Mouse (Mus musculus) right cerebral cortex, postnatal 10 days (tissue): ENCODE measurements at regions not wholly inside any gene's neighbourhood (a gene's known extent, or its start where the extent isn't known, plus 50 kb on each side); places are given as distances from the start of the nearest gene placed in this dataset.

Experiments used
- DNase-seq, 2 experiments: peaks; one replicate each; pipeline ENCODE4 v3.0.0; 2021; ENCODE audit warnings: low spot score in 2 of 2

- DNase-seq, result peak in 1 of 2 experiments; percentile 4
Observed at GRCm38 (mm10) chr6:117569576-117570326, 271.2 kb upstream of the Zfp637 start.

GRCm38 (mm10) chr6:117570346-117570745, 270.6 kb upstream of the Zfp637 start:
- DNase-seq, result peak in 1 of 2 experiments; percentile 12

- DNase-seq, result no peak
Observed at GRCm38 (mm10) chr6:117570791-117571190, 270.2 kb upstream of the Zfp637 start.

GRCm38 (mm10) chr6:117572006-117572405, 269.0 kb upstream of the Zfp637 start:
- peak in 1 of 2 experiments; percentile 22 for DNase-seq

- peak in 1 of 2 experiments; percentile 12 for DNase-seq
Observed at GRCm38 (mm10) chr6:117573371-117573770, 267.6 kb upstream of the Zfp637 start.

- peak in 1 of 2 experiments; percentile 28 for DNase-seq
Observed at GRCm38 (mm10) chr6:117574146-117574545, 266.8 kb upstream of the Zfp637 start.

- no peak for DNase-seq
Observed at GRCm38 (mm10) chr6:117575057-117575456, 265.9 kb upstream of the Zfp637 start.

GRCm38 (mm10) chr6:117576021-117576420, 265.0 kb upstream of the Zfp637 start:
- no peak for DNase-seq

GRCm38 (mm10) chr6:117577539-117578521, 263.1 kb upstream of the Zfp637 start:
- DNase-seq, result peak in 1 of 2 experiments; percentile 36

GRCm38 (mm10) chr6:117580951-117581350, 260.0 kb upstream of the Zfp637 start:
- peak in 1 of 2 experiments; percentile 10 for DNase-seq

GRCm38 (mm10) chr6:117583121-117583520, 257.9 kb upstream of the Zfp637 start:
- DNase-seq, result peak in 1 of 2 experiments; percentile 10

- no peak for DNase-seq
Observed at GRCm38 (mm10) chr6:117584563-117584962, 256.4 kb upstream of the Zfp637 start.

GRCm38 (mm10) chr6:117596166-117596840, 244.7 kb upstream of the Zfp637 start:
- DNase-seq, result no peak

GRCm38 (mm10) chr6:117604834-117605233, 236.1 kb upstream of the Zfp637 start:
- DNase-seq, result no peak

- DNase-seq, result no peak
Observed at GRCm38 (mm10) chr6:117605685-117606084, 235.3 kb upstream of the Zfp637 start.

- no peak for DNase-seq
Observed at GRCm38 (mm10) chr6:117606211-117606610, 234.8 kb upstream of the Zfp637 start.

- DNase-seq, result no peak
Observed at GRCm38 (mm10) chr6:117607023-117607422, 234.0 kb upstream of the Zfp637 start.

GRCm38 (mm10) chr6:117609476-117610404, 231.2 kb upstream of the Zfp637 start:
- DNase-seq, result no peak

- no peak for DNase-seq
Observed at GRCm38 (mm10) chr6:117611281-117611680, 229.7 kb upstream of the Zfp637 start.

GRCm38 (mm10) chr6:117611965-117612364, 229.0 kb upstream of the Zfp637 start:
- no peak for DNase-seq

- no peak for DNase-seq
Observed at GRCm38 (mm10) chr6:117612421-117612820, 228.6 kb upstream of the Zfp637 start.
